Mouse (Mus musculus): ENCODE measurements around the gene Mag.
"Not testable (repeated sequence)": the region's sequence is repeated elsewhere in the genome, so short reads cannot be mapped to it uniquely, and the experiment has no call there.

The Mag gene

GRCm38 (mm10) chr7:30914732-30915131 is at the start of gene Mag:
Mag (minus strand) TSS chr7:30914873.
- no peak for DNase-seq

- DNase-seq = no peak
These were observed 49.7 kb upstream of the Mag start for GRCm38 (mm10) chr7:30964366-30964765.

GRCm38 (mm10) chr7:30962862-30963261 is 48.2 kb upstream of the Mag start:
- DNase-seq = no peak

DNA sequence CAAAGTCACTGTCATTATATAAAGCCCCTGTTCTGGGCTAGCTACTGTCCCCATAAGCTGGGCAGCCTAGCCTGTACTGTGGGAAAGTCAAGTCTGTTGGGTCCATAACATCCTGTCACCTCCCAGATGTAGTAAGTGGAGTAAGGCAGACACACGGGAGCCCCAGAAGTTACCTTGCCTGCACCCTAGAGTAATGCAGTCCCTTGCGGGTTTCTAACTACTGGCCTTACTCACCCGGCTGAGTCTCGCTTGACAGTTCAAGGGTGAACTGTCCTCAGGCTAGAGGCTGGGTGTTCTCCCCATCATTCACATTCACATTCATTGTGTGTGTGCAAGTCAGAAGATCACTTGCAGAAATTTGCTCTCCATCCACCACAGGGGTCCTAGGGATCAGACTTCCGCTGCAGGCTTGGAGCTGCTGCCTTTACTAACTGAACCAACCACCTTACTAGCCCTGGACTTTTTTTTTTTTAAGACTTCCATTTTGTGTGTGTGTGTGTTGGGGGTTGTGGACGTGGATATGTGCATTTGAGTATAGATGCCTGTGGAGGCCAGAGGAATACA is 45.2 kb upstream of the Mag start:
- DNase-seq = no peak

- DNase-seq = no peak
These were observed 44.3 kb upstream of the Mag start for GRCm38 (mm10) chr7:30958866-30959487.

DNA sequence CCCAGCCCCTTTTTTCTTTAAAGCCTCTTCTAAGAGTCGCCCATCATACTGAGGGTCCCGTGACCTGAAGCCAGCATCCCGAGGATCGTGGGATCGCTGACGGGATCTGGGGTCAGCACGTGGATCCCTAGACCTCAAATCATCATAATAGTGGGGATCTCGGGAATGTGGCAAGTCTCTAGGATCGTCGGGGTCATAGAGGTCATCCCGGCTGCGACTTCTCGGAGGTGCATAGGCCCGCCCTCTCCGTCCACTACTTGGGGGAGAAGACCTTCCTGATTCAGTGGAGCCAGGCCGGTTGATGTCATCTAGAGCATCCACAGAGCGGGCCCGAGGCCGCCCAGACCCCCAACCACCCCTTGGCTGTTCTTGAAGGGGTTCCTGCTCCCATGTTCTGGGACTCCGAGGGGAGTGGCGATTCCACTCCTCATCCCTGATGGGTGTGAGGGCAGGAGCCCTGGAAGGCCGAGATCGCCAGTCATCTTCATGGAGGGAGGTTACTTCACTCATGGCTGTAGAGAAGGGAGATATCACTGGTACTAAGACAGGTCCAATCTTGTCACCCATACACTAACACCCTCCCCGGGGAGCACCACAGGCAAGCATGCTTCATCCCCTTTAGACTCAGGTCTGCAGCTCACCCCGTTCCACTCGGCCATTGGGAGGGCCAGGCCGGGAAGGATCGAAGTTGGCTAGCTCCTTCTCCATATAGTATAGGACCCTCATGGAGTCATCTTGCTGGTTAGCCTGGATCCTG is 43.6 kb upstream of the Mag start:
- no peak for DNase-seq

DNA sequence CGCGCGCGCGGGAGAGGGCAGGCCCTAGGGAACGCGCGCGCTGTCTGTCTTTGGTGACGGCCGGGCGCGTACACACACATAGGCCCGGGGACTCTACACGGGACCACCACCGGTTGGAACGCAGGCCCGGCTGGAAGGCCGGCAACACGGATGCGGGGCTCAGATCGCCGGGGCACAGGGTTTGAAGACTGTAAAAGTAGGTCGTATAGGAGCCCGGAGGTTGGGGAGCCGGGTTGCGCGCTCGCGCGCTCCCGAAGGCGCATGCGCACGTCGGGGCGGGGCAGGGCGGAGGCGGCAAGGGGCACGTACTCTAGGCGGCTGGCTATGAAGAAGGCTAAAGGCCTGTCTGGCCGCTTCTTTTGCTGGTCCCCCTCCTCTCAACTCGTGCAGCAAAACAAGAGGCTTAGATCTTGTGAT is 42.7 kb upstream of the Mag start:
- DNase-seq = peak; percentile 92 to 95

- peak; percentile 83 to 91 for DNase-seq
These were observed 42.2 kb upstream of the Mag start, which contains the start of gene Usf2 for GRCm38 (mm10) chr7:30956756-30957366. Usf2 (minus strand) TSS chr7:30956803.

- peak; percentile 56 to 79 for DNase-seq
These were observed 41.7 kb upstream of the Mag start for GRCm38 (mm10) chr7:30956357-30956751.

- peak; percentile 95 to 96 for DNase-seq
These were observed 41.1 kb upstream of the Mag start for GRCm38 (mm10) chr7:30955584-30956356.

DNA sequence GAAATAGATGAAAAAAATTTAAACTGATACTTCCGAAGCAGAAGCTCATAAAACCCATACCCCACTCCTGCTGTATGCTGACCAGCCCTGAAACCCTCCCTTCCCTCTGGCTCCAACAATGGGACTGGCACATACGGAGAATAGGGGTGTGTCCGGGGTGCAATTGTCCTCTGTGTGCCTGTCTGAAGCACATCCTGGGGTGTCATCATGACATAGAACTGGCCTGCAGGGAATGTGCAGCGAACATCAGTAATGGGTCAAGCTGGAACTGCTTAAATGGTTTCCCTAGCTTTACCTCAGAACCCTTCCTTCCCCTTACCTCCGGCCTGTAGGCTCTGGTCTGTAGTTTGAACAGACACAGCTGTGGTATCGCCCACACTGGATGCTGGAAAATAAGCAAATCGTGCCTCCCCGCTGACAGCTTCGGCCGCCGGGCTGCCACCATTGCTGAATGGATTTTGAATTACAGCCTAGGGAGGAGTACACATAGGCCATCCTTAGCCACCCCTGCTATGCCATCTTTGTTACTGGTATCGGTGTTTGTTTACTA is 40.4 kb upstream of the Mag start:
- DNase-seq = no peak

DNA sequence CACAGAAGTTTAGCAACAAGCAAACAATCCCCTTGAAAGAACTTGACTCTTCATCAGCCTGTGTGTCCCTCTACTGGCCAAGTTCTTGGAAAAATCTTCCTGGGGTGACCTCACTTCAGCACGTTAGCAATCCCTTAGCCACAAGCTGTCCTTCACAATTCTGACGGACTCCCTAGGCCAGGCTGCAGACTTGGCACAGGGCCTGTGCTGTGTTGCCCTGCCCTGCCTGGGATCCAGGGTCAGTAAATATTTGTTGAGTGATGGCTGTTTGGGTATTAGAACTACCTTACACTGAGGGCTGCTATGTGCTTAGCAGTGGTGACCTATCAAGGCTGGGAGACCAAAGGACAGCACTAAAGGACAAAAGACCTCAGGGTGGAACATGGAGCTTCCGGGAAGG is 39.4 kb upstream of the Mag start:
- DNase-seq = no peak

GRCm38 (mm10) chr7:30953459-30953858 is 38.8 kb upstream of the Mag start:
- no peak for DNase-seq

DNA sequence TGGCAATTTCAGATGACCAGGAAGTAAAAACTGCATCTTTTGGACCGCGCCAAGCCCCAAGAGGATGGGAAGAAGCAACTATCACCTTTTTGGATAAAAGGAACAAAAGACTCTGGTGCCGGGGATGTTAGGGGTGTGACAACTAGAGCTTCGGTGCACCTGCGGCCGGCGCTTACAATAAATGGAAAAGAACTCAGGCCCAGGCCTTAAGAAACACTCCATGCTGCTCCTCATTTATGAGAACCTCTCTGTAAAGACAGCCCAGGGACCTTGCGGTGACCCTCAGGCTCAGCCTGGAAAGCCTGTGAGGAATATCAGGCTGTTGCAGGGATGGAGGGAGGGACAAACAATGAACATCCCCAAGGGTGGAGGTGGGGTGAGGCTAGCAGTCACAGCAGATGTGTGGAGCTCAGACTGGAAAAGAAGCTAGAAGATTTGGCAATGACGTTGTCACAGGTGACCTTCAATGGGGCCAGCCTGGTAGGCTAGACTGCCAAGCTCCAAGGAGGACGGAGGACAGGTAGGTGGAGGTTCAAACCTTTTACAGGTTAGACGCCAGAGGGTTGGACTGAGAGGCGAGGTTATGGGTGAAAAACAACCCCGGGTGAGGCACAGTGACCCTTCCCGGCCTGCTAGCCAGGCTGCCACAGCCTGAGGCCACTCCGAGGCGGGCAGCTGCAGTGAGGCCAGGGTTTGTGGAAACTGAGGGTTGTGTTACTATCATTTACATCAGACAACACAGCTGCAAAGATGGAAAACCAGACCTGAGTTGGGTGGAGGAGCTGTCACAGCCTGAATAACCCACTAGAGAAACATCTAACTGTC is 38.0 kb upstream of the Mag start:
- DNase-seq = no peak

GRCm38 (mm10) chr7:30949902-30950301 is 35.2 kb upstream of the Mag start:
- DNase-seq = not testable (repeated sequence)

DNA sequence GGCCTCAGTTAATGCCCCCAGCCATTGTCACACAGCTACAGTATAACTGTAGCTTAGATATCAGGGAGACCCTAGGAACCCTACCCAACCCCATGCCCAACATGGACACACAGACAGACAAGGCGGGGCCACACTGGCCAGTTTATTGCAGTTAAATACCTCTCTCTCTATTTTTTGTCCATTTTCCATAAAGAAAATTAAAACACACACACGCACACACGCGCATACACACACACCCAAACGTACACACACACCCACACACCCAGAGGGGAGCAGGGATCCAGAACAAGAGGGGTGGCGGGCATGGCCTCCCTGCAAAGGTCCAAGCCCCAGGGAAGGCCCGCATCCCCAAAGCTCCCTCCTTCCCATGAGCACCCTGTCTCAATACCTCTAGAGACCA is 31.2 kb upstream of the Mag start:
- no peak for DNase-seq

- DNase-seq = not testable (repeated sequence)
These were observed 30.8 kb upstream of the Mag start for GRCm38 (mm10) chr7:30945466-30945865.

DNA sequence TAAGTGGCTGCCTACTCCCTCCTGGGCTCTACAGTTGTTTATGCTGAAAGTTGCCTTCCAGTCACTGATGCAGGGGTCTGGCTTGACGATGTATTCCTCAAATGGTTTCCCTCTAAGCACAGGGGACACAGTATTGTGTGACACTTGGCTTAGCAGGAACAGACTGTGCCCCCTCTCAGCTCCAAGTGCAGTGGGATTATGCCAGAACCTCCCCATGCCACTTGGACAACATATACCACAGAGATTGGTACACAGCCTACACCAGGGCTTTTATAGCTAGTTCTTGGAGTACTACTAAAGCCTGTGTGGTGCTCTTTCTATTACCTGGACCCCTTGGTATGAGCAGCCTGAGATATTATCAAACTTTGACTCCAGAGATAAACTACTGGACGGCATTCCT is 30.0 kb upstream of the Mag start:
- not testable (repeated sequence) for DNase-seq

GRCm38 (mm10) chr7:30943909-30944635 is 29.4 kb upstream of the Mag start, which contains the start of gene Hamp:
Hamp (minus strand) TSS chr7:30944032.
- no peak for DNase-seq

DNA sequence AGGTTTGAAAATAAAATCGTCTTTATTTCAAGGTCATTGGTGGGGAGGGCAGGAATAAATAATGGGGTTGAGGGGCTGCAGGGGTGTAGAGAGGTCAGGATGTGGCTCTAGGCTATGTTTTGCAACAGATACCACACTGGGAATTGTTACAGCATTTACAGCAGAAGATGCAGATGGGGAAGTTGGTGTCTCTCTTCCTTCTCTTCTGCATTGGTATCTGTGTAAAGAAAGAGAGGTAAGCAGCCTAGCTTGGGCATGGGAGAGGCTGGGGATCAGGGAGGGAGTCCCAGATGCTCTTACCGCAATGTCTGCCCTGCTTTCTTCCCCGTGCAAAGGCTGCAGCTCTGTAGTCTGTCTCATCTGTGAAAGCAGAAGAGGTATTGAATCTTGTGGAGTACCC is 27.7 kb upstream of the Mag start:
- not testable (repeated sequence) for DNase-seq

- DNase-seq = not testable (repeated sequence)
These were observed 25.4 kb upstream of the Mag start for GRCm38 (mm10) chr7:30940070-30940469.
